Mouse (Mus musculus) stomach, postnatal 0 days (tissue): ENCODE results near the gene Lrrc23. TPM values are rescaled to one million over a fixed set of nuclear protein-coding genes. Genes with fewer than 3 reads are reported as not detected.
A peak's percentile ranks its signal among the peaks of the same experiment; 100 is the strongest.

Experiments used
- ATAC-seq: fragments of 200-750 bp; cut with Nextera tagmentation; 2 replicates; pipeline ENCODE4 v1.8.0; 2017; ENCODE audit not compliant: low FRiP score, low TSS enrichment
- DNase-seq: peaks from one replicate; pipeline ENCODE4 v3.0.0-alpha.2; 2016; ENCODE audit warnings: low spot score
- H3K27ac ChIP-seq: fragments of 300-500 bp; sonication (generic); replicated peaks from 2 replicates; pipeline ENCODE4 v1.5.1; 2014; ENCODE audit warnings: mild to moderate bottlenecking, control low read depth
- H3K27me3 ChIP-seq: fragments of 300-500 bp; sonication (generic); 2 replicates; pipeline ENCODE4 v1.6.1; 2014; ENCODE audit warnings: low read length; ENCODE audit not compliant: control insufficient read depth, insufficient read depth
- H3K36me3 ChIP-seq: fragments of 300-500 bp; sonication (generic); 2 replicates; pipeline ENCODE4 v1.6.1; 2014; ENCODE audit warnings: low read length, mixed read lengths; ENCODE audit not compliant: control insufficient read depth, insufficient read depth
- H3K4me1 ChIP-seq: fragments of 300-500 bp; sonication (generic); replicated peaks from 2 replicates; pipeline ENCODE4 v1.6.1; 2014; ENCODE audit warnings: antibody characterized with exemption; ENCODE audit not compliant: control insufficient read depth, insufficient read depth
- H3K4me2 ChIP-seq: fragments of 300-500 bp; sonication (generic); replicated peaks from 2 replicates; pipeline ENCODE4 v1.6.1; 2014; ENCODE audit warnings: low read depth, mild to moderate bottlenecking, control low read depth, moderate library complexity
- H3K4me3 ChIP-seq: fragments of 300-500 bp; sonication (generic); 2 replicates; pipeline ENCODE4 v1.5.1; 2014; ENCODE audit warnings: low read depth, low read length, control low read depth
- H3K9ac ChIP-seq: fragments of 300-500 bp; sonication (generic); 2 replicates; pipeline ENCODE4 v1.6.1; 2014; ENCODE audit warnings: mild to moderate bottlenecking, low read length, control low read depth, mixed read lengths
- H3K9me3 ChIP-seq: fragments of 300-500 bp; sonication (generic); 2 replicates; pipeline ENCODE4 v1.6.1; 2016; ENCODE audit warnings: low read length; ENCODE audit not compliant: control insufficient read depth
- CTCF ChIP-seq: IDR thresholded peaks from 2 replicates; pipeline ENCODE4 v1.5.1; 2016; ENCODE audit warnings: antibody characterized with exemption, low read depth, mild to moderate bottlenecking, moderate library complexity
- EP300 ChIP-seq: optimal IDR thresholded peaks from 2 replicates; pipeline ENCODE3; 2016; ENCODE audit warnings: antibody characterized with exemption
- WGBS: fragments of 180-500 bp; shearing (Covaris S2); extraction: QIAGEN DNeasy Blood & Tissue Kit; methylation state at CpG from one replicate; pipeline ENCODE4 v1.1.7; 2014; 5-methylcytosine and 5-hydroxymethylcytosine counted together
- polyA plus RNA-seq: library from polyadenylated mRNA; unstranded; fragments of >200 nt; fragmentation: Nextera tagmentation; extraction: Ambion mirVana; gene quantifications from 2 replicates; pipeline ENCODE4 v1.2.1, GENCODE M21; 2015

Gene Lrrc23
- polyA plus RNA-seq, 1 experiment from 2014 or later, result 0.19 TPM

GRCm38 (mm10) chr6:124795781-124796180, 16.3 kb upstream of the Lrrc23 start:
- no peaks in the 10 kb centered on the region for H3K27me3 ChIP-seq
- no peak overlapping the region for H3K4me3 ChIP-seq
- 60% methylated on average over 4 of the region's 4 CpGs for WGBS
- H3K9ac ChIP-seq, result no peak overlapping the region
- H3K27ac ChIP-seq, result peak overlapping the region; percentile 79
- ATAC-seq (no peak; the same call in none of the 2 replicates), DNase-seq (no peak)
- H3K4me2 ChIP-seq, result no peak overlapping the region
- H3K9me3 ChIP-seq, result no peaks in the 10 kb centered on the region
- no peak for TF ChIP-seq EP300
- TF ChIP-seq CTCF, result no peak
- H3K4me1 ChIP-seq, result no peaks in the 10 kb centered on the region
- H3K36me3 ChIP-seq, result no peaks in the 10 kb centered on the region

GRCm38 (mm10) chr6:124791911-124792310, 12.4 kb upstream of the Lrrc23 start:
- H3K4me1 ChIP-seq, result no peaks in the 10 kb centered on the region
- 83% methylated on average over 3 of the region's 3 CpGs for WGBS
- H3K36me3 ChIP-seq, result no peaks in the 10 kb centered on the region
- ATAC-seq, result no peak
- H3K27ac ChIP-seq, result no peak overlapping the region
- H3K27me3 ChIP-seq, result no peaks in the 10 kb centered on the region
- no peak overlapping the region for H3K4me3 ChIP-seq
- no peak for DNase-seq
- H3K4me2 ChIP-seq, result no peak overlapping the region
- H3K9me3 ChIP-seq, result no peaks in the 10 kb centered on the region
- no peak for TF ChIP-seq EP300
- H3K9ac ChIP-seq, result no peak overlapping the region

GRCm38 (mm10) chr6:124790121-124790520, 10.6 kb upstream of the Lrrc23 start:
- Histone ChIP-seq H3K4me3 (no peak overlapping the region), H3K36me3 (no peaks in the 10 kb centered on the region), H3K27ac (no peak overlapping the region), H3K9ac (no peak overlapping the region), H3K4me1 (no peaks in the 10 kb centered on the region), H3K9me3 (no peaks in the 10 kb centered on the region), H3K27me3 (no peaks in the 10 kb centered on the region), H3K4me2 (no peak overlapping the region)
- DNase-seq (no peak), ATAC-seq (peak; percentile 58; the same call in 1 of the 2 replicates)
- WGBS, result 45% methylated on average over 4 of the region's 4 CpGs
- no peak for TF ChIP-seq CTCF
- TF ChIP-seq EP300, result no peak

GRCm38 (mm10) chr6:124789519-124789918, 10.0 kb upstream of the Lrrc23 start:
- DNase-seq, result peak; percentile 15
- Histone ChIP-seq H3K4me2 (no peak overlapping the region), H3K4me1 (no peaks in the 10 kb centered on the region), H3K9me3 (no peaks in the 10 kb centered on the region), H3K27me3 (no peaks in the 10 kb centered on the region), H3K27ac (no peak overlapping the region), H3K9ac (no peak overlapping the region), H3K36me3 (no peaks in the 10 kb centered on the region), H3K4me3 (no peak overlapping the region)
- peak; percentile 49; the same call in 1 of the 2 replicates for ATAC-seq
- 82% methylated on average over 4 of the region's 4 CpGs for WGBS
- no peak for TF ChIP-seq EP300
- no peak for TF ChIP-seq CTCF

- Histone ChIP-seq H3K36me3 (no peaks in the 10 kb centered on the region), H3K9me3 (no peaks in the 10 kb centered on the region), H3K4me2 (no peak overlapping the region), H3K27ac (no peak overlapping the region), H3K27me3 (no peaks in the 10 kb centered on the region), H3K4me1 (no peaks in the 10 kb centered on the region), H3K4me3 (no peak overlapping the region), H3K9ac (no peak overlapping the region)
- TF ChIP-seq EP300, result no peak
- no peak for TF ChIP-seq CTCF
- 74% methylated on average over 10 of the region's 10 CpGs for WGBS
- DNase-seq, result no peak
- no peak for ATAC-seq
Observed at GRCm38 (mm10) chr6:124787722-124788121, 8.2 kb upstream of the Lrrc23 start.

GRCm38 (mm10) chr6:124786756-124787420, 7.4 kb upstream of the Lrrc23 start:
- Histone ChIP-seq H3K36me3 (no peaks in the 10 kb centered on the region), H3K27ac (no peak overlapping the region), H3K27me3 (no peaks in the 10 kb centered on the region), H3K4me2 (no peak overlapping the region), H3K4me1 (no peaks in the 10 kb centered on the region), H3K9me3 (no peaks in the 10 kb centered on the region), H3K9ac (no peak overlapping the region), H3K4me3 (no peak overlapping the region)
- no peak for DNase-seq
- ATAC-seq, result no peak
- 54% methylated on average over 8 of the region's 8 CpGs for WGBS
- TF ChIP-seq CTCF (no peak), EP300 (no peak)
